Mouse (Mus musculus) limb, embryonic 15.5 days (tissue): ENCODE data around the gene Car10. TPM values are rescaled to one million over a fixed set of nuclear protein-coding genes. Genes with fewer than 3 reads are reported as not detected.
"Not testable (repeated sequence)": the region's sequence is repeated elsewhere in the genome, so short reads cannot be mapped to it uniquely, and the experiment has no call there.

Source experiments
- ATAC-seq: fragments of 200-750 bp; cut with Nextera tagmentation; 2 replicates; pipeline ENCODE4 v1.8.0; 2017; ENCODE audit warnings: low read depth, moderate TSS enrichment; ENCODE audit not compliant: insufficient number of reproducible peaks, low FRiP score, low TSS enrichment
- H3K27ac ChIP-seq: fragments of 300-500 bp; sonication (generic); 2 replicates; pipeline ENCODE4 v1.5.1; 2015; ENCODE audit warnings: moderate library complexity, mild to moderate bottlenecking, inconsistent platforms
- H3K27me3 ChIP-seq: fragments of 300-500 bp; sonication (generic); 2 replicates; pipeline ENCODE4 v1.6.1; 2015; ENCODE audit warnings: inconsistent platforms
- H3K36me3 ChIP-seq: fragments of 300-500 bp; sonication (generic); 2 replicates; pipeline ENCODE4 v1.6.1; 2015; ENCODE audit warnings: inconsistent platforms
- H3K4me1 ChIP-seq: fragments of 300-500 bp; sonication (generic); 2 replicates; pipeline ENCODE4 v1.6.1; 2015; ENCODE audit warnings: inconsistent platforms
- H3K4me2 ChIP-seq: fragments of 300-500 bp; sonication (generic); 2 replicates; pipeline ENCODE4 v1.6.1; 2015; ENCODE audit warnings: mild to moderate bottlenecking, inconsistent platforms
- H3K4me3 ChIP-seq: fragments of 300-500 bp; sonication (generic); 2 replicates; pipeline ENCODE4 v1.5.1; 2015; ENCODE audit warnings: mild to moderate bottlenecking, inconsistent platforms
- H3K9ac ChIP-seq: fragments of 300-500 bp; sonication (generic); 2 replicates; pipeline ENCODE4 v1.6.1; 2015; ENCODE audit warnings: inconsistent platforms
- H3K9me3 ChIP-seq: fragments of 300-500 bp; sonication (generic); 2 replicates; pipeline ENCODE4 v1.6.1; 2016; ENCODE audit warnings: inconsistent platforms
- WGBS: fragments of 180-500 bp; shearing (Covaris S2); methylation state at CpG from one replicate; pipeline ENCODE4 v1.1.7; 2015; 5-methylcytosine and 5-hydroxymethylcytosine counted together
- polyA plus RNA-seq: library from polyadenylated mRNA; unstranded; fragments of >200 nt; fragmentation: Nextera tagmentation; extraction: Ambion mirVana; gene quantifications from 2 replicates; pipeline ENCODE4 v1.2.1, GENCODE M21; 2015

Gene Car10
- polyA plus RNA-seq, 1 experiment from 2014 or later: 1.2 TPM

DNA sequence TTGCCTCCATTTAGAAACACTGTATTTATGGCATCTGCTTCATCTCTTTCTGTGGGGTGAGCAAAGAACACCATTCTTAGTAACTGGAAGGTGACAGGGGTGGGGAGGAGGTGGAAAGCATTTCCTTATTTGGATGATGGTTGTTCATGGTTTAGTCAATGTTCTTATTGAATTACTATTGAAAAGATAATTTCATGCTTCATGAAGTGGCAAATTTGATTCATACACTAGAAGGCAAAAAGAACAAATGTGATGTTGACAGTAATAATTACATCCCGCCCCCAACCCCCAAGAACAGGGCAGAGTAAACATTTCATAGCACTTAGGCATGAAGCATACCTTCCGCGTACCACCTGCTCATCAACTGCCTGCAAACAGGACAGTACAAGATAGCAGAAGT, 239.9 kb downstream of the Car10 start:
- no peaks in the 10 kb centered on the region for H3K9me3 ChIP-seq
- H3K4me2 ChIP-seq: no peak overlapping the region
- H3K9ac ChIP-seq: no peak overlapping the region
- no peak overlapping the region for H3K27ac ChIP-seq
- H3K4me1 ChIP-seq: no peaks in the 10 kb centered on the region
- 90% methylated on average over 3 of the region's 3 CpGs for WGBS
- no peaks in the 10 kb centered on the region for H3K36me3 ChIP-seq
- no peak overlapping the region for H3K4me3 ChIP-seq
- no peaks in the 10 kb centered on the region for H3K27me3 ChIP-seq
- ATAC-seq: no peak

DNA sequence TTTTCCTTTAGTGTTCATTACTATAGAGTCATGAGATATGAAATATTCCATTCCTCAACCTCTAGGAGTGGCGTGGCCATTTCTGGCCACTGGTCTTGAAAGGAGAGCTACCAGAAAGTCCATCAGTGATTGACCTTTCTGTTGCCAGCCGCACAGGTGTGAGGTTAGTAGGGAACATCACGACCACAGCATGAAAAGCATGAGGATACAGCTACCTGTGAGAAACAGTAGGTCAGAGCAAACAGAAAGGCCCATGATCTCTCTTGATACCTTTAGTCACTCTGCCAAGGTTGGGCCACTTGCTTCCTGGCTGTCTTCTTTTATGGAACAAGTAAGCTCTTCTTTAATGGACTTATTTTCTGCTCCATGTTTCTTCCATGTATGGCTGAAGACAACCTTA, 246.1 kb downstream of the Car10 start:
- Histone ChIP-seq H3K9me3 (no peaks in the 10 kb centered on the region), H3K27ac (no peak overlapping the region), H3K36me3 (no peaks in the 10 kb centered on the region), H3K9ac (no peak overlapping the region), H3K4me1 (no peaks in the 10 kb centered on the region), H3K4me2 (no peak overlapping the region), H3K4me3 (no peak overlapping the region), H3K27me3 (no peaks in the 10 kb centered on the region)
- 84% methylated on average over 3 of the region's 3 CpGs for whole genome bisulfite sequencing
- no peak for ATAC-seq

DNA sequence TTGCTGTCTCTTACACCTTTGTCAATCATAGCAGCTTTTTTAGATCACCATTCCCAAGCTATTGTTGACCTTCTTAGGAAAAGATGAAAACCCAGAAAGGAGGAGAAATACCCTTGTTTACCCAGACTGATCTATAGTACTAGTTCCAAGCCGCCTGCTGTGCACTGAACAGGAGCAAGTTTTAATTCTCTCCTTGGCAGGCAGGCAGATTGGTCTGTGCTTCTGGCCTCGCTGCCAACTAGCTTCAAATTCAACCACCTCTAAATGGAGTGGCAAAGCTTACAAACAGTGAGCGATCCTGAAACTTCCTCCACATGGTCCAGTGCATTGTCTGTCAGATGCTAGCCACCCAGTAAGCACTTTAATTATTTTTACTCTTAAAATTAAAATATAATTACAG, 247.0 kb downstream of the Car10 start:
- Histone ChIP-seq H3K4me2 (no peak overlapping the region), H3K36me3 (no peaks in the 10 kb centered on the region), H3K4me3 (no peak overlapping the region), H3K9me3 (no peaks in the 10 kb centered on the region), H3K4me1 (no peaks in the 10 kb centered on the region), H3K27me3 (no peaks in the 10 kb centered on the region), H3K9ac (no peak overlapping the region), H3K27ac (no peak overlapping the region)
- WGBS: 78% methylated on average over 3 of the region's 3 CpGs
- ATAC-seq: no peak

DNA sequence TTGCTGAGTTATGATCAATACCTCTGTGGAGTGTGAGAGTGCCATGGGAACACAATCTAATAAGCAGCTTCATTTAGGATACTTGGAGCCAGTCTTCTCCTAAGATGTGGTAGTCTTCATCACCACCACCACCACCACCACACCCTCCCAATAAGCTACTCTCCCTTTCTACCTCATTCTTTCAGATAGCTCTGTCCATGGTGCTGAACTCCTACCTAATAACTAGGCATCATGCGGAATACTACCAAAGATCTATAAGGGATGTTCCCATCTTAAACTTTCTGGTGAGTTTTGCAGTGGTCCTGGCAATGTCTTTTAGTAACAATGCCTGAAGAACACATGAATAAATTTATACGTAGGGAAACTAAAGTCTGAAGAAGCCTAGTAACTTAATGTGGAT, 263.7 kb downstream of the Car10 start:
- no peaks in the 10 kb centered on the region for H3K36me3 ChIP-seq
- no peaks in the 10 kb centered on the region for H3K9me3 ChIP-seq
- ATAC-seq: no peak
- H3K27ac ChIP-seq: no peak overlapping the region
- no peak overlapping the region for H3K9ac ChIP-seq
- no peak overlapping the region for H3K4me3 ChIP-seq
- no peak overlapping the region for H3K4me2 ChIP-seq
- no peaks in the 10 kb centered on the region for H3K4me1 ChIP-seq
- 67% methylated on average over 2 of the region's 2 CpGs for WGBS
- H3K27me3 ChIP-seq: no peaks in the 10 kb centered on the region

DNA sequence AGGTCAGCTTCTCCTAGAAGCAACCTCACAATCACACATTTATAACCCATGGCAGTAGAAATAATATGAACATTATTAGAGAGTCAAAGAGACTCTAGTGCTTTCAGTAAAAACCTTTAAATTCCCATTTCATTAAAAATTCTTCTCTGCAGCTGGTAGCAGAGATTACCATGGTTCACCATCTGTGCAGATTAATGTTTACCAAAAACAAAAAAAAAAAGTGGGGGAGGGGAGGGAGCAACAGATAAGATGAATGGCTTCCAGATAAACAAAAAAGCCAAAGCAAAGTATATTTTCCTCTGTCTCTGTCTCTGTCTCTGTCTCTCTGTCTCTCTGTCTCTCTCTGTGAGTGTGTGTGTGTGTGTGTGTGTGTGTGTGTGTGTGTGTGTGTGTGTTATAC, 266.3 kb downstream of the Car10 start:
- Histone ChIP-seq H3K4me1 (no peaks in the 10 kb centered on the region), H3K4me3 (no peak overlapping the region), H3K36me3 (no peaks in the 10 kb centered on the region), H3K4me2 (no peak overlapping the region), H3K27me3 (no peaks in the 10 kb centered on the region), H3K9me3 (no peaks in the 10 kb centered on the region), H3K27ac (no peak overlapping the region), H3K9ac (no peak overlapping the region)
- ATAC-seq: no peak

DNA sequence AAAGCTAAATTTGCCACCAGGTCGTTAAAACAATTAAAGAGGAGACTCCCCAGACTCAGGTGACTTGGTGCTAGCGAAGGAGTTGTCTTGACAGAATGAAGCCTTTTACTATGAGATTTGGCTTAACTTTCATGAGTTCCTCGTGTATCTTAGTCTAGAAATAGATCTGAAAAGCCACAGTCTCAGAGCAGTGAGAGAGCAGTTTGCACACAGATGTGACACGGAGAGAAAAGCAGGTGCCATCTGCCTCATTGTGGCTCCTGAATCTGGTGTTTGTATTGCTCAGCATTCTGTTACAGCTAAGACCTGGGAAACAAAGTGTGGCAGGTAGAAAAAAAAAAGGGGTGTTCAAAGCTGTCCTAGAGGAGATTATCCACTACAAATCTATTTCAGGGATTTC, 269.4 kb downstream of the Car10 start:
- WGBS: 55% methylated on average over 4 of the region's 4 CpGs
- Histone ChIP-seq H3K4me2 (no peak overlapping the region), H3K4me1 (no peaks in the 10 kb centered on the region), H3K9ac (no peak overlapping the region), H3K27ac (no peak overlapping the region), H3K36me3 (no peaks in the 10 kb centered on the region), H3K27me3 (no peaks in the 10 kb centered on the region), H3K9me3 (no peaks in the 10 kb centered on the region), H3K4me3 (no peak overlapping the region)
- no peak for ATAC-seq

DNA sequence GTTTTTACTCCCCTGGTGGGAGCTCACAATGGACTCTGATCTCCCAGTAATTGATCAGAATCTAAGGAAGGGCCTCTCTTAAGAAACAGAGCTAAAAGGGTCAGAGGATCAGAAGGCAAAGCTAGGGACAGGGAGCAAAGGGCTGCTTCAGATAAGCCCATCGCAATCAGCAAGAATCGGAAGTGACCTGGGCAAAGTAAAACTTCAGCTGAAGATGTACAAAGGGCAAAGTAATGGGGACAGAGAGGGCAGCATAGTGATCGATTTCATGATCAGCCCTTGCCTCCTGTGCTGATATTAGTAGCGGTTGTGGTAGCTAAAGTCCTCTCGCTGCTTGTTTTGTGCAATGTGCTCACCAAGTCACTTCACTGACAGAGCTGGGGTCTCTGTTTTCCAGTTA, 269.9 kb downstream of the Car10 start:
- Histone ChIP-seq H3K27ac (no peak overlapping the region), H3K27me3 (no peaks in the 10 kb centered on the region), H3K4me1 (no peaks in the 10 kb centered on the region), H3K4me3 (no peak overlapping the region), H3K4me2 (no peak overlapping the region), H3K36me3 (no peaks in the 10 kb centered on the region), H3K9ac (no peak overlapping the region), H3K9me3 (no peaks in the 10 kb centered on the region)
- ATAC-seq: no peak
- WGBS: 88% methylated on average over 5 of the region's 5 CpGs

DNA sequence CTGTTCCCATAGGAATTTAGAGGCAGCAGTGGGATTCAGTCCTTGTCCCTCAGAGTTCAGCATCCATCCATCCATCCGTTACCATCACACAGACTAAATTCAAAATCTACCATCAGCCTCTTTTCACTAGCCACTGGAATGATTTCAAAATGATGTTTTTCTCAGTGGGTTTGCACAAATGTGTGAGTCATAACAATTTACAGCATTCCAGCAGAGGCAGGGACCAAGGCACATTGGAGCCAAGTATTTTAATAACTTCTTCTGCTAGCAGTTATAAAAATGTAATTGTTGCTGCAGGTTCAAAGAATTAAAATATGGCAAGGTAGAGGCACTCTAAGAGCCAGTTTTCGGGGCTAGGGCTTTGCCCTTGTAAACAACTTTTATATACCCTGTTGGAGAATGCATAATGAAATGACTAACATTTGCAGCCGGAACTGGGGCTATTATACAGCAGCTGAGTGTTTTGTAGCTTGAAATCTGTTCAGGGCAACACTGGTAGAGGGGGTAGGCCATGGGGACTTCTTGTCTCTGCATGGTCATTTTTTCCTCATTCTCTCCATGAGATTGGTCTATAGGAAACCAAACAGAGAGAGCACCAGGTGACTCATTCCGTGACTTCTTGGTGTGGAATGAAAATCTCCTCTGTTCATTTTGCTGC, 276.0 kb downstream of the Car10 start:
- WGBS: 53% methylated on average over 4 of the region's 4 CpGs
- ATAC-seq: no peak
- no peaks in the 10 kb centered on the region for H3K36me3 ChIP-seq
- no peak overlapping the region for H3K4me3 ChIP-seq
- H3K4me1 ChIP-seq: no peaks in the 10 kb centered on the region
- H3K27me3 ChIP-seq: no peaks in the 10 kb centered on the region
- no peak overlapping the region for H3K27ac ChIP-seq
- no peak overlapping the region for H3K9ac ChIP-seq
- no peak overlapping the region for H3K4me2 ChIP-seq
- no peaks in the 10 kb centered on the region for H3K9me3 ChIP-seq

DNA sequence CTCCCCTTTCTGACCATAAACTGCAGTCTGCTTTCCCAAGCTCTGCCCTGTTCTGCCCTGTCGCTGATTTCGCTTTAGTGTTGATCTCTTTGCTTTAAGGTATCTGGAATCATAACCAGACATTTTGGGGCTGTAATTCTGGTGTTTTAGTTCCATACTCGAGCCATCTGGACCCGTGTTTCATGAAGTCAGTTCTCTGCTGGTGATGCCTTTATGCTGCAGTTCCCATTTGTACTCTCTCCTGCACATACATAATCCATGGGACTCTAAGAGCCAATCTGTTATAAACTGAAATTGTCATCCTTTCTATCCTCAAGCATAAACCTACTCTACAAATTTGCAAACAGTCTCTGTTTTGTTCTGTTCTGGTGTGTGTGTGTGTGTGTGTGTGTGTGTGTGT, 293.3 kb downstream of the Car10 start:
- Histone ChIP-seq H3K4me3 (no peak overlapping the region), H3K27me3 (no peaks in the 10 kb centered on the region), H3K9ac (no peak overlapping the region), H3K27ac (no peak overlapping the region), H3K9me3 (no peaks in the 10 kb centered on the region), H3K36me3 (no peaks in the 10 kb centered on the region), H3K4me1 (no peaks in the 10 kb centered on the region), H3K4me2 (no peak overlapping the region)
- WGBS: 81% methylated on average over 4 of the region's 4 CpGs
- ATAC-seq: no peak

DNA sequence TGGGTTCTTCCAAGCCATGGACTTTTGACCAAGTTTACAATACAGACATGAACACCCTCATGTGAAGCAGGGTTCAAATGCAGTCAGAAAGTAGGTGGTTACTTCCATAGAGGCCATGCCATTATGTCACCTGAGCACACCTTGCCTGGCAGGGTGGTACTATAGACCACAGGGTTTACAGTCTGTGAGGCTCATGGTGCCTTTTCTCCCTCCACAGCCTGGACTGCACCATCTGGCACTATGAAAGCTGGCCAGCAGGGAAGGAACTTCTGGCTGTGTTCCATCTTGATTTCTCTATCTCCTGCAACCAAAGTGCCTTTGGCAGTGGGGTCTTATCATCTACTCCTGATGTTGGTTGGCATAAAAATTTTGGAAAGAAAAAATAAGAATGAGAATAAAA, 295.5 kb downstream of the Car10 start:
- not testable (repeated sequence) for H3K4me1 ChIP-seq

DNA sequence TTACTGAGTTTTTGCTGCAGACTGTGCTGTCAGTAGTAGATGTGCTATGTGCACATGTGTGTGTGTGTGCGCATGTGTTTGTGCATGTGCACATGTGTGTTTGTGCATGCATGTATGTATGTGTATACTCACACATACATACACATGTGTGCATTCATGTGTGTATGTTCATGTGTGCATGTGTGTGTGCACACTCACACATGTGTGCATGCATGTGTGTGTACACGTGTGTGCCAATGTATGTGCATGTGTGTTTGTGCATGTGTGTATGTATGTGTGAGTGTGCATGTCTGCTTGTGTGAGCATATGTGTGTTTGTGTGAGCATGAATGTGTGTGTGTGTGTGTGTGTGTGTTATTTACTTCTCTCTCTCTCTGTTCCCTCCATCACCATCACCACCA, 298.5 kb downstream of the Car10 start:
- no peaks in the 10 kb centered on the region for H3K9me3 ChIP-seq
- no peak overlapping the region for H3K4me3 ChIP-seq
- no peak overlapping the region for H3K27ac ChIP-seq
- H3K36me3 ChIP-seq: no peaks in the 10 kb centered on the region
- no peaks in the 10 kb centered on the region for H3K27me3 ChIP-seq
- no peak overlapping the region for H3K9ac ChIP-seq
- WGBS: 85% methylated on average over 2 of the region's 2 CpGs
- no peak for ATAC-seq
- no peaks in the 10 kb centered on the region for H3K4me1 ChIP-seq
- no peak overlapping the region for H3K4me2 ChIP-seq

More for the DNA sequence above, 295.5 kb downstream of the Car10 start:
- not testable (repeated sequence) for H3K9ac ChIP-seq, ATAC-seq, H3K27me3 ChIP-seq, H3K4me3 ChIP-seq, H3K4me2 ChIP-seq, H3K36me3 ChIP-seq, H3K27ac ChIP-seq, H3K9me3 ChIP-seq

DNA sequence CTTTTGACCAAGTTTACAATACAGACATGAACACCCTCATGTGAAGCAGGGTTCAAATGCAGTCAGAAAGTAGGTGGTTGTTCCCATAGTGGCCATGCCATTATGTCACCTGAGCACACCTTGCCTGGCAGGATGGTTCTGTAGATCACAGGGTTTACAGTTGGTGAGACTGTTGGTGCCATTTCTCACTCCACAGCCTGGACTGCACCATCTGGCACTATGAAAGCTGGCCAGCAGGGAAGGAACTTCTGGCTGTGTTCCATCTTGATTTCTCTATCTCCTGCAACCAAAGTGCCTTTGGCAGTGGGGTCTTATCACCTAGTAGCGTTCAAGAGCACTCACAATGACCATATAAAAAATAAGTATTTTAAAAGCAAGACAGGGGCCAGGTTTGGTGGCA, 303.3 kb downstream of the Car10 start:
- H3K4me3 ChIP-seq, H3K27ac ChIP-seq, ATAC-seq, H3K36me3 ChIP-seq, H3K27me3 ChIP-seq, H3K4me1 ChIP-seq, H3K4me2 ChIP-seq, H3K9ac ChIP-seq, H3K9me3 ChIP-seq: not testable (repeated sequence)
- WGBS: 88% methylated on average over 1 of the region's 1 CpGs

DNA sequence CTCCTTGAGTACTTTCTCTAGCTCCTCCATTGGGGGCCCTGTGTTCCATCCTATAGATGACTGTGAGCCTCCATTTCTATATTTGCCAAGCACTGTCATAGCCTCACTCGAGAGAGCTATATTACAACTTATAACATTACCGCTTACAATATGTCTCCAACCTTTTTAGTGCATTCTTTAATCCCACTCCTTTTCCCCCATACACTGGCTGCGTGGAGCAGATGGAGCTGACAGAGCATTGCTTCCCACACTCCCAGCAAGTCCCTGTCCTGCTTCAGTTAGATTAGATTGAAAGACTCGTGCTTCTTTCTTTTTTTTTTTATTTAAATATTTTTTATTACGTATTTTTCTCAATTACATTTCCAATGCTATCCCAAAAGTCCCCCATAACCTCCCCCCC, 310.2 kb downstream of the Car10 start:
- no peak for ATAC-seq
- H3K36me3 ChIP-seq: no peaks in the 10 kb centered on the region
- WGBS: 84% methylated on average over 5 of the region's 5 CpGs
- no peak overlapping the region for H3K4me3 ChIP-seq
- no peak overlapping the region for H3K27ac ChIP-seq
- H3K4me1 ChIP-seq: no peaks in the 10 kb centered on the region
- H3K9me3 ChIP-seq: no peaks in the 10 kb centered on the region
- H3K27me3 ChIP-seq: no peaks in the 10 kb centered on the region
- H3K4me2 ChIP-seq: no peak overlapping the region
- H3K9ac ChIP-seq: no peak overlapping the region
